Mouse (Mus musculus): ENCODE data around the gene Polr2m. TPM values are rescaled to one million over a fixed set of nuclear protein-coding genes. Genes with fewer than 3 reads are reported as not detected.

Polr2m gene
- polyA plus RNA-seq, 1 experiment: 689 TPM

DNA sequence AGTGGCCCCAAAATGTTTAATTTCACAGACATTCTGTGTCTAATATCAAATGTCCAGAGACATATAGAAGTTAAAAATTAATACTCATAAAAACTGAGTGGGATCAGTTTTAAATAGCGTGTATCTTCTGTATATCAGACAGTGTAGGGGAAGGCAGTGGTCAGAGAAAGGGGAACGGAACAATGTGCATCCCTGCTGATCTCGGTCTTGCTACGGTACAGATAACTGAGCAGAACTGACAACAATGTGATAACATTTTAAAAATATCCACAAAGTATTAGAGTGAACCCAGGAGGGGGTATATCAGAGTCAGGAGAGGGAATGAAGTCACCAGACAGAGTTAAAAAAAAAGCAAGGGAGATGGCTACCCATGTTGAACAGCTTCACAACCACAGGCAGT is 31.8 kb upstream of the Polr2m start:
- H3K4me1 ChIP-seq (replicated peaks; ENCODE audit: control insufficient read depth, insufficient read depth, low read length): no peaks in the 10 kb centered on the region
- no peaks in the 10 kb centered on the region for H3K27me3 ChIP-seq (ENCODE audit: control insufficient read depth, insufficient read depth, low read length)
- 95% methylated on average over 4 of the region's 4 CpGs for WGBS
- no peak for DNase-seq
- H3K27ac ChIP-seq (ENCODE audit: control insufficient read depth, insufficient read depth, low read length): no peak overlapping the region
- no peak overlapping the region for H3K4me3 ChIP-seq (ENCODE audit: control insufficient read depth, insufficient read depth, low read length)
- no peaks in the 10 kb centered on the region for H3K36me3 ChIP-seq (ENCODE audit: control insufficient read depth, insufficient read depth, low read length)
- TF ChIP-seq CTCF (IDR thresholded peaks at IDR 0.05; ENCODE audit: borderline replicate concordance, control insufficient read depth, extremely low read depth, insufficient read depth, low read length, poor library complexity) (no peak), POLR2A (IDR thresholded peaks at IDR 0.05; ENCODE audit: control insufficient read depth, extremely low read depth, insufficient read depth, low read length, poor library complexity) (no peak)

DNA sequence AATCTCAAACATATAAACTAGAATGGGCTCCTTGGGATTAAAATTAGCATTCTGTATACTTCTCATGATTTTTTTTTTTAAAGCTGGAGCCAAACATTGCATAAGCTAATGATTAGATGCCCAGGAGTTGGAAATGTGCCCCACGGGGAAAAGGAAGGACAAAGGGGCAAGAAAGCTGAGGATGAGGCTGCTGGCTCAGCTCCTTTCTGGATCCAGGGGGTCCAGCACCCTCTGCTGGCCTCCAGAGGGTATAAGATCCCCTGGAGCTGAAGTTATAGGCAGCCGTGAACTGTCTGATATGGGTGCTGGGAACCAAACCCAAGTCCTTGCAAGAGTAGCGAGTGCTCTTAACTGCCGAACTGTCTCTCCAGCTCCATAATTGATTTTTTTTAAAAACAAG is 30.1 kb upstream of the Polr2m start:
- TF ChIP-seq POLR2A (IDR thresholded peaks at IDR 0.05; ENCODE audit: control insufficient read depth, extremely low read depth, insufficient read depth, low read length, poor library complexity): no peak
- TF ChIP-seq CTCF (IDR thresholded peaks at IDR 0.05; ENCODE audit: borderline replicate concordance, control insufficient read depth, extremely low read depth, insufficient read depth, low read length, poor library complexity): no peak

DNA sequence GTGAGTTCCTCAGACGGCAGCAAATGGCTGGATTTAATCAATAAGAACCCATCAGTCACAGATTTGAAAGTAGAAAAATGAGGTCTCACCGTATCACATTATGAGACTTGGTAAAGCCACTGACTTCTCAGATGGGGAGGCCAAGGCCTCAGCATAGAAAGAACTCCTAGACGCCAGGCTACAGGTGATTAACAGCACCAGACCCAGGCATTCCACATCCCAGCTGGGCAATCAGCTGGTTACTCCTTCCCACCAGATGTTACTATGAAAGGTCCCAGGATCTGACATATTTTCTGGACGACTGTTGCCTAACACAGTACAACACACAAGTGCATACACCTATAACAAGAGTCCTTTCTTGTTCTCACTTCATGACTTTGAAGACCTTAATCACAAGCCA is 27.8 kb upstream of the Polr2m start:
- H3K4me3 ChIP-seq (ENCODE audit: control insufficient read depth, insufficient read depth, low read length): no peak overlapping the region
- WGBS: 96% methylated on average over 4 of the region's 4 CpGs
- DNase-seq: no peak
- no peaks in the 10 kb centered on the region for H3K27me3 ChIP-seq (ENCODE audit: control insufficient read depth, insufficient read depth, low read length)
- no peaks in the 10 kb centered on the region for H3K36me3 ChIP-seq (ENCODE audit: control insufficient read depth, insufficient read depth, low read length)
- no peaks in the 10 kb centered on the region for H3K4me1 ChIP-seq (replicated peaks; ENCODE audit: control insufficient read depth, insufficient read depth, low read length)
- TF ChIP-seq CTCF (IDR thresholded peaks at IDR 0.05; ENCODE audit: borderline replicate concordance, control insufficient read depth, extremely low read depth, insufficient read depth, low read length, poor library complexity) (no peak), POLR2A (IDR thresholded peaks at IDR 0.05; ENCODE audit: control insufficient read depth, extremely low read depth, insufficient read depth, low read length, poor library complexity) (no peak)
- no peak overlapping the region for H3K27ac ChIP-seq (ENCODE audit: control insufficient read depth, insufficient read depth, low read length)

More for the DNA sequence above, 30.1 kb upstream of the Polr2m start:
- 93% methylated on average over 4 of the region's 4 CpGs for WGBS
- no peaks in the 10 kb centered on the region for H3K27me3 ChIP-seq (ENCODE audit: control insufficient read depth, insufficient read depth, low read length)
- H3K4me1 ChIP-seq (replicated peaks; ENCODE audit: control insufficient read depth, insufficient read depth, low read length): no peaks in the 10 kb centered on the region
- no peak overlapping the region for H3K27ac ChIP-seq (ENCODE audit: control insufficient read depth, insufficient read depth, low read length)
- no peaks in the 10 kb centered on the region for H3K36me3 ChIP-seq (ENCODE audit: control insufficient read depth, insufficient read depth, low read length)
- H3K4me3 ChIP-seq (ENCODE audit: control insufficient read depth, insufficient read depth, low read length): no peak overlapping the region
- no peak for DNase-seq

DNA sequence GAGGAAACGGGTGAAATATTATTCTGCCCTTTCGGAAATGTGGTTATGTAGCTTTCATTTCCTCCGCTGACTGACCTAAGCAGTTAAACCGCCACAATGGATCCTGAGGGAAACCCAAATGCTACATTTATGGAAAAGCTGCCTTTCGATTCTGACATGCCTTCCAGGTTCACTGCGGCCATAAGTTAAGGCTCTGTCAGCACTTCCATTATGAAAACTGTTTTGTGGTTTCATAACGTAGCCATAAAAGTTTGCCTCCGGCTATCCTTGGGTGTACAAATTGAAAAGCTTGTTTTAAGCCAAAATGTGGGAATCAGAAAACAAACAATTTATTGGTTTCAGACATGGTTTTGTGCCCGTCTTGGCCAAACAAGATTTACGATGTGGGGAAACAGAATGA is 27.2 kb upstream of the Polr2m start:
- DNase-seq: no peak
- no peaks in the 10 kb centered on the region for H3K36me3 ChIP-seq (ENCODE audit: control insufficient read depth, insufficient read depth, low read length)
- H3K4me3 ChIP-seq (ENCODE audit: control insufficient read depth, insufficient read depth, low read length): no peak overlapping the region
- WGBS: 75% methylated on average over 10 of the region's 10 CpGs
- TF ChIP-seq POLR2A (IDR thresholded peaks at IDR 0.05; ENCODE audit: control insufficient read depth, extremely low read depth, insufficient read depth, low read length, poor library complexity) (no peak), CTCF (IDR thresholded peaks at IDR 0.05; ENCODE audit: borderline replicate concordance, control insufficient read depth, extremely low read depth, insufficient read depth, low read length, poor library complexity) (no peak)
- H3K27me3 ChIP-seq (ENCODE audit: control insufficient read depth, insufficient read depth, low read length): no peaks in the 10 kb centered on the region
- no peaks in the 10 kb centered on the region for H3K4me1 ChIP-seq (replicated peaks; ENCODE audit: control insufficient read depth, insufficient read depth, low read length)
- H3K27ac ChIP-seq (ENCODE audit: control insufficient read depth, insufficient read depth, low read length): no peak overlapping the region

DNA sequence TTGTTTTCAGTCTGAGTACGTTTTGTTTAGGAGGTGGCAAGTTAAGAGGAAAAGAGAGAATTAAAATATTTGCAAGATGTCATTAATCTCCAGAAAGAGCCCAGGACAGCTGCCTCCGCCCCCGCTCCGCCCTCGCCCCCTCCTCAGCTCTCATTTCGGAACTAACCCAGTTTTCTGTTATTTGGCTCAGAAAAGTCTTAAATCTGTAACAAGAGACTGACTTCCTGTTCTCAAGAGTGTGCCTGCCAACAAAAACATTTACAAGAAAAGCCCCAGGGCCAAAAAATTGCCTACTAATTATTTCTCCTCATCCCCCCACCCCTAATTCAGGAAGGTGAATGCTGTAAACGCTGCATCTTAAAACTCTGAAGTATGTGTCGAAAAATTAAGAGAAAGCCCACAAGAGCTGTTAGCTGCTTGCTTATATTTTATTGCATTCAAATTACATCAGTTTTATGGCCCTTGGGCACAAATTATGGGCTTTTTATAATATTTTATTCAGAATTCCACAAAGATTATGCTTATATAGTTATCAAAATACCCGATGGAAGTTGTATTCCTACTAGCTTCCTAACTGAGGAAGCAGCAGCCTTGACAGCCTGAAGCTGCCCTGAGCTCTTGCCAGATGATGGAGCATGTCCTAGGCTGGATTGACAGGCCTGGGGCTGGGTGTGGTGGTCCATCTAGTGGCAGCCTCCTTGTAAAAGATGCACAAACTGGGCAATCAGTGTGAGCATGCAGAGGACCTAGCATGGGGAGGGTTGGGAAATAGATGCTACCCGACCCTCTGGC is 12.9 kb upstream of the Polr2m start:
- no peaks in the 10 kb centered on the region for H3K27me3 ChIP-seq (ENCODE audit: control insufficient read depth, insufficient read depth, low read length)
- no peak for TF ChIP-seq CTCF (IDR thresholded peaks at IDR 0.05; ENCODE audit: borderline replicate concordance, control insufficient read depth, extremely low read depth, insufficient read depth, low read length, poor library complexity)
- no peak for TF ChIP-seq POLR2A (IDR thresholded peaks at IDR 0.05; ENCODE audit: control insufficient read depth, extremely low read depth, insufficient read depth, low read length, poor library complexity)
- H3K4me3 ChIP-seq (ENCODE audit: control insufficient read depth, insufficient read depth, low read length): no peak overlapping the region
- no peak for DNase-seq
- 64% methylated on average over 10 of the region's 10 CpGs for WGBS
- H3K27ac ChIP-seq (ENCODE audit: control insufficient read depth, insufficient read depth, low read length): no peak overlapping the region
- H3K36me3 ChIP-seq (ENCODE audit: control insufficient read depth, insufficient read depth, low read length): no peaks in the 10 kb centered on the region
- no peaks in the 10 kb centered on the region for H3K4me1 ChIP-seq (replicated peaks; ENCODE audit: control insufficient read depth, insufficient read depth, low read length)

DNA sequence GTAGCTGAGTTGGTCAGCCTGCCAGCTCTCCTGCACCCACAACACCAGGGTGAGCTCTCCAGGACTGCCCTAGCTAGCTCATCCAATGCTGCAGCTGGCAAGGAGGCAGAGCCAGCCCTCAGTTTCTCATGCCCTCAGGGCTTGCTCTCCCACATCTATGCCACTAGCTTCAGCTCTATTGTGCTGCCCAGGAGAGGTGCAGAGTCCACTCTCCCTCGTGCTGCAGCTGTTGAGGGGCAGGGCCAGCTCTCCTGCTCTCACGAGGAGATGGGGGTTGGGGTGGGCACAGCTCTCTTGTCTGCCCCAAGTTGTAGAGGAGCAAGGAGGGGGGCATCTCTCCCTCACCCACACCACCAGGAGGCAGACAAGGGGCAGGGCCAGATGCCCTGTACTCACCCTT is 10.9 kb upstream of the Polr2m start:
- Histone ChIP-seq H3K4me1 (replicated peaks; ENCODE audit: control insufficient read depth, insufficient read depth, low read length) (no peaks in the 10 kb centered on the region), H3K27ac (ENCODE audit: control insufficient read depth, insufficient read depth, low read length) (no peak overlapping the region), H3K36me3 (ENCODE audit: control insufficient read depth, insufficient read depth, low read length) (no peaks in the 10 kb centered on the region), H3K27me3 (ENCODE audit: control insufficient read depth, insufficient read depth, low read length) (no peaks in the 10 kb centered on the region), H3K4me3 (ENCODE audit: control insufficient read depth, insufficient read depth, low read length) (no peak overlapping the region)
- DNase-seq: no peak
- no peak for TF ChIP-seq CTCF (IDR thresholded peaks at IDR 0.05; ENCODE audit: borderline replicate concordance, control insufficient read depth, extremely low read depth, insufficient read depth, low read length, poor library complexity)
- no peak for TF ChIP-seq POLR2A (IDR thresholded peaks at IDR 0.05; ENCODE audit: control insufficient read depth, extremely low read depth, insufficient read depth, low read length, poor library complexity)
- 80% methylated on average over 2 of the region's 2 CpGs for WGBS
